ENCODE assay signal across 8 mouse cellular contexts in the genomic region with DNA sequence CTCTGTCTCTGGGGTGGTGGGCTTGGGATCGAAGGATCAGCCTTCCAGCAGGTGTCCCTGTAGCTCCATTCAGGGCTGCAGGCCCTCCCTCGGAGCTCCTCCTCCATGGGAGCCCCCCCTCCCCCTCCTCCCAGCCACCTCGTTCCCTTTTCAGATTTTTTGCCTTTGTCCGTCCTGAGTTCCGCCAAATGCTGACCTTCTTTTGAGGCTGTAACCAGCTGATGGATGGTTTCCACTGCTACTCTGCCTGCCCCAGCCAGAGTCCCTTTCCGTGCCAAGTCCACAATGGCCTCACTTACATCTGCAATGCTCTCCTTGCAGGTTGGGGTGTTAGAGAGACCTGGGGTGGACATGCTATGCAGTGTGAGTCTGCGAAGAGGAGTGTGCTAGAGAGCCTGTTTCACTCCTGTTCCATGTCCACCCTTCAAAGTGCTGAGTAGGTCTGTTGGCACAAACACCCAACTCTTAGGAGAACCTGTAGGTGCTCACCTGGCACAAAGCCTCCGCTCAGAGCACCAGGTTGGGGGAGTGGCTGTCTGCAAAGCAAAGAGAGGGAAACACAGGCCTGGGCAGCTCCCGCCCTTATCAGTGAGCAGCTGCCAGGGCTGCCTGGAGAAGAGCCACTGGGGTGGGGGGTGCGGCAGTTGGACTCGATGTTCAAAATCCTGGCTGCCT. TPM values are rescaled to one million over a fixed set of nuclear protein-coding genes. Genes with fewer than 3 reads are reported as not detected.
DNase-seq lines count a peak whose midpoint lies in the region; ATAC-seq and TF ChIP-seq lines count a peak whose summit lies in the region.
"Had no signal": no experiment of that assay in that cellular context is flagged by ENCODE, and none has a peak within 500 bp of the region (broad histone marks: within the 10 kb centered on the region; RNA-seq: fewer than 3 reads in every experiment).

No protein-coding gene starts in this region.

- no peak for TF ChIP-seq POLR2A in brain, embryonic 14.5 days (IDR thresholded peaks at IDR 0.05; ENCODE audit: borderline replicate concordance, extremely low read depth, insufficient read depth, insufficient read length, poor library complexity, severe bottlenecking)
- TF ChIP-seq POLR2A in lung, adult 2 months (IDR thresholded peaks at IDR 0.05; ENCODE audit: borderline replicate concordance, extremely low read depth, low read depth, low read length): no peak

- WGBS in heart, embryonic 16.5 days: 13% methylated on average over 11 of the region's 11 CpGs
- 36% methylated on average over 11 of the region's 11 CpGs for WGBS in lung, adult 2 months

- H3K4me1 ChIP-seq in heart, embryonic 16.5 days (ENCODE audit: control insufficient read depth, insufficient read depth, low read length): peaks cover 34% of the 10 kb centered on the region
- H3K4me1 ChIP-seq in lung, adult 2 months (ENCODE audit: control insufficient read depth, insufficient read depth, low read length): peaks cover 16% of the 10 kb centered on the region

- H3K27me3 ChIP-seq in heart, embryonic 16.5 days (ENCODE audit: control insufficient read depth, insufficient read depth, low read length): no peaks in the 10 kb centered on the region

- no peaks in the 10 kb centered on the region for H3K9me3 ChIP-seq in heart, embryonic 16.5 days (replicated peaks; ENCODE audit: control insufficient read depth, low read length)
- H3K9me3 ChIP-seq: limb, embryonic 12.5 days had no signal

- TF ChIP-seq CTCF in brain, embryonic 14.5 days (IDR thresholded peaks at IDR 0.05; ENCODE audit: borderline replicate concordance, extremely low read depth, insufficient read depth, insufficient read length): 0 out of 2 replicates have a peak, but pooled peaks have one; percentile 0
- TF ChIP-seq CTCF in lung, adult 2 months (IDR thresholded peaks at IDR 0.05; ENCODE audit: insufficient read depth, low read length): no peak

- no peaks in the 10 kb centered on the region for H3K36me3 ChIP-seq in heart, embryonic 16.5 days (ENCODE audit: control insufficient read depth, insufficient read depth)
- H3K36me3 ChIP-seq: limb, embryonic 12.5 days had no signal

- no peak overlapping the region for H3K4me3 ChIP-seq in heart, embryonic 16.5 days (ENCODE audit: low read length)
- H3K4me3 ChIP-seq in lung, adult 2 months (replicated peaks; ENCODE audit: extremely low read depth, low read depth, low read length): no peak overlapping the region
- H3K4me3 ChIP-seq: limb, embryonic 12.5 days had no signal

- peak overlapping the region; percentile 94 for H3K27ac ChIP-seq in heart, embryonic 16.5 days (ENCODE audit: low read length)
- H3K27ac ChIP-seq: limb, embryonic 12.5 days had no signal

- DNase-seq in left cerebral cortex, adult 18-20 months (ENCODE audit: low spot score in 2 of 2): peak; percentile 28 to 35
- DNase-seq in left cerebral cortex, adult 9 months (ENCODE audit: low spot score in 2 of 2): no peak
- DNase-seq in brain, embryonic 14.5 days (ENCODE audit: low read depth): peak; percentile 62
- DNase-seq in lung, adult 2 months: peak; percentile 70
- DNase-seq in urinary bladder, postnatal 10 days (ENCODE audit: low spot score): peak; percentile 39
- DNase-seq in cerebellum, postnatal 36 days: no peak

- H3K4me2 ChIP-seq in heart, embryonic 16.5 days (ENCODE audit: low read depth, low read length): peak overlapping the region; percentile 42
- H3K4me2 ChIP-seq: limb, embryonic 12.5 days had no signal

- peak; percentile 65 for ATAC-seq in heart, embryonic 16.5 days (replicated peaks; ENCODE audit: extremely low read depth, insufficient read depth, low FRiP score)

- H3K9ac ChIP-seq in heart, embryonic 16.5 days (ENCODE audit: low read length): peak overlapping the region; percentile 44
- H3K9ac ChIP-seq: limb, embryonic 12.5 days had no signal

RNA-seq across cellular contexts. Expression of gene Neurl1b, which starts 9.5 kb away (rescaled TPM):
- 10 to 100 TPM; 75.1 to 77.0 TPM for total RNA-seq in left cerebral cortex, adult 18-20 months (2021)
- polyA plus RNA-seq in brain, embryonic 14.5 days (2012; rRNA removed): 11.7 and 12.2 TPM in 2 replicates
- 3.0 and 3.3 TPM in 2 replicates for polyA plus RNA-seq in heart, embryonic 16.5 days (2015; fragmentation: Nextera tagmentation; extraction: Ambion mirVana)
- polyA plus RNA-seq in lung, adult 2 months (2012; rRNA removed): 14.5 and 38.8 TPM in 2 replicates

Comparison
In these comparisons a context has a peak if more than half of its experiments do, and no peak if none do; other contexts are left out.
1. DNase-seq: peak in left cerebral cortex, adult 18-20 months (2 of 2), brain, embryonic 14.5 days (single experiment), lung, adult 2 months (single experiment) and urinary bladder, postnatal 10 days (single experiment); none in left cerebral cortex, adult 9 months (0 of 2) and cerebellum, postnatal 36 days (0 of 2).